Mouse (Mus musculus) limb, embryonic 14.5 days (tissue): Measurements from ENCODE around the gene Maff. TPM values are rescaled to one million over a fixed set of nuclear protein-coding genes. Genes with fewer than 3 reads are reported as not detected.

ENCODE experiments used
- ATAC-seq: fragments of 200-750 bp; cut with Nextera tagmentation; 2 replicates; pipeline ENCODE4 v1.8.0; 2017; ENCODE audit warnings: low read depth, moderate number of reproducible peaks, moderate TSS enrichment; ENCODE audit not compliant: low FRiP score
- DNase-seq: peaks from one replicate; pipeline ENCODE4 v3.0.0-alpha.2; 2015; ENCODE audit warnings: low spot score
- H3K27ac ChIP-seq: fragments of 300-500 bp; sonication (generic); replicated peaks from 2 replicates; pipeline ENCODE4 v1.5.1; 2014; ENCODE audit warnings: low read depth, mild to moderate bottlenecking, low read length, moderate library complexity, mixed read lengths
- H3K27me3 ChIP-seq: fragments of 300-500 bp; sonication (generic); 2 replicates; pipeline ENCODE4 v1.6.1; 2014; ENCODE audit warnings: low read length, mixed read lengths; ENCODE audit not compliant: control insufficient read depth, insufficient read depth
- H3K36me3 ChIP-seq: fragments of 300-500 bp; sonication (generic); 2 replicates; pipeline ENCODE4 v1.6.1; 2014; ENCODE audit warnings: mild to moderate bottlenecking, low read length, moderate library complexity, mixed read lengths; ENCODE audit not compliant: control insufficient read depth, insufficient read depth
- H3K4me1 ChIP-seq: fragments of 300-500 bp; sonication (generic); 2 replicates; pipeline ENCODE4 v1.6.1; 2014; ENCODE audit warnings: antibody characterized with exemption, low read length, mixed read lengths; ENCODE audit not compliant: control insufficient read depth, insufficient read depth
- H3K4me2 ChIP-seq: fragments of 300-500 bp; sonication (generic); replicated peaks from 2 replicates; pipeline ENCODE4 v1.6.1; 2014; ENCODE audit warnings: low read depth, mild to moderate bottlenecking, low read length, moderate library complexity; ENCODE audit not compliant: severe bottlenecking
- H3K4me3 ChIP-seq: fragments of 300-500 bp; sonication (generic); replicated peaks from 2 replicates; pipeline ENCODE4 v1.5.1; 2014; ENCODE audit warnings: low read length
- H3K9ac ChIP-seq: fragments of 300-500 bp; sonication (generic); 2 replicates; pipeline ENCODE4 v1.6.1; 2014; ENCODE audit warnings: mild to moderate bottlenecking, low read depth, low read length, moderate library complexity; ENCODE audit not compliant: severe bottlenecking
- H3K9me3 ChIP-seq: fragments of 300-500 bp; sonication (generic); 2 replicates; pipeline ENCODE4 v1.6.1; 2016; ENCODE audit warnings: low read length; ENCODE audit not compliant: control insufficient read depth
- POLR2A ChIP-seq: fragments of 200-500 bp; IDR thresholded peaks from 2 replicates; pipeline ENCODE4 v1.8.0; 2012; ENCODE audit warnings: inconsistent platforms, mild to moderate bottlenecking, moderate library complexity, borderline replicate concordance; ENCODE audit not compliant: insufficient read depth, insufficient read length; ENCODE audit errors: extremely low read depth
- WGBS: fragments of 180-500 bp; shearing (Covaris S2); extraction: QIAGEN DNeasy Blood & Tissue Kit; methylation state at CpG from one replicate; pipeline ENCODE4 v1.1.7; 2014; 5-methylcytosine and 5-hydroxymethylcytosine counted together
- polyA plus RNA-seq, 2 experiments: library from polyadenylated mRNA; depleted of rRNA in 1 of 2; stranded (reverse) in 1 of 2; unstranded in 1 of 2; fragments of >200 nt; fragmentation: Nextera tagmentation in 1 of 2; extraction: Ambion mirVana in 1 of 2; gene quantifications; 2 replicates each; pipeline versions ENCODE4 v1.2.1 to v1.2.3; 2012 to 2014

Maff gene
- polyA plus RNA-seq, 2 experiments, result 3.0 to 5.5 TPM

GRCm38 (mm10) chr15:79394842-79395241, 48.4 kb downstream of the Maff start:
- peaks cover 17% of the 10 kb centered on the region; the same call in 1 of the 2 replicates for H3K36me3 ChIP-seq
- H3K4me3 ChIP-seq, result no peak overlapping the region
- no peaks in the 10 kb centered on the region for H3K27me3 ChIP-seq
- 69% methylated on average over 4 of the region's 4 CpGs for WGBS
- H3K4me1 ChIP-seq, result peaks cover 17% of the 10 kb centered on the region
- no peak for ATAC-seq
- no peaks in the 10 kb centered on the region for H3K9me3 ChIP-seq
- no peak for DNase-seq
- H3K27ac ChIP-seq, result no peak overlapping the region
- H3K9ac ChIP-seq, result no peak overlapping the region
- no peak overlapping the region for H3K4me2 ChIP-seq
- TF ChIP-seq POLR2A, result no peak

GRCm38 (mm10) chr15:79395281-79395680, 48.9 kb downstream of the Maff start:
- ATAC-seq (no peak), DNase-seq (no peak)
- Histone ChIP-seq H3K36me3 (peaks cover 14% of the 10 kb centered on the region; the same call in 1 of the 2 replicates), H3K27me3 (no peaks in the 10 kb centered on the region), H3K9ac (no peak overlapping the region), H3K4me2 (no peak overlapping the region), H3K4me1 (peaks cover 17% of the 10 kb centered on the region), H3K27ac (no peak overlapping the region), H3K4me3 (no peak overlapping the region), H3K9me3 (no peaks in the 10 kb centered on the region)
- WGBS, result 72% methylated on average over 6 of the region's 6 CpGs
- TF ChIP-seq POLR2A, result no peak

- no peak overlapping the region for H3K4me2 ChIP-seq
- WGBS, result 91% methylated on average over 11 of the region's 11 CpGs
- no peak for DNase-seq
Observed at GRCm38 (mm10) chr15:79396736-79397135, 50.3 kb downstream of the Maff start.

GRCm38 (mm10) chr15:79399231-79400052, 53.0 kb downstream of the Maff start:
- H3K4me1 ChIP-seq, result peaks cover 22% of the 10 kb centered on the region
- H3K9ac ChIP-seq, result no peak overlapping the region
- ATAC-seq (no peak), DNase-seq (no peak)
- WGBS, result 75% methylated on average over 14 of the region's 14 CpGs
- H3K27ac ChIP-seq, result no peak overlapping the region
- no peak overlapping the region for H3K4me2 ChIP-seq
- H3K27me3 ChIP-seq, result no peaks in the 10 kb centered on the region
- H3K36me3 ChIP-seq, result 0 out of 2 replicates have a peak, but pooled peaks cover 7% of the 10 kb centered on the region
- no peak overlapping the region for H3K4me3 ChIP-seq
- TF ChIP-seq POLR2A, result no peak
- no peaks in the 10 kb centered on the region for H3K9me3 ChIP-seq

More at GRCm38 (mm10) chr15:79396736-79397135, 50.3 kb downstream of the Maff start:
- no peak for ATAC-seq
- Histone ChIP-seq H3K27me3 (no peaks in the 10 kb centered on the region), H3K9ac (no peak overlapping the region), H3K36me3 (peaks cover 14% of the 10 kb centered on the region; the same call in 1 of the 2 replicates), H3K4me1 (peaks cover 20% of the 10 kb centered on the region), H3K27ac (no peak overlapping the region), H3K4me3 (no peak overlapping the region), H3K9me3 (no peaks in the 10 kb centered on the region)
- no peak for TF ChIP-seq POLR2A

GRCm38 (mm10) chr15:79400134-79400974, 53.9 kb downstream of the Maff start:
- 56% methylated on average over 6 of the region's 6 CpGs for WGBS
- H3K4me1 ChIP-seq, result peaks cover 22% of the 10 kb centered on the region

More at GRCm38 (mm10) chr15:79400134-79400974, 53.9 kb downstream of the Maff start:
- H3K9ac ChIP-seq, result 0 out of 2 replicates have a peak overlapping the region, but pooled peaks have one; percentile 31
- TF ChIP-seq POLR2A, result no peak
- H3K9me3 ChIP-seq, result no peaks in the 10 kb centered on the region
- H3K27me3 ChIP-seq, result no peaks in the 10 kb centered on the region
- H3K4me3 ChIP-seq, result no peak overlapping the region
- H3K4me2 ChIP-seq, result peak overlapping the region; percentile 67
- DNase-seq (no peak), ATAC-seq (no peak)
- no peak overlapping the region for H3K27ac ChIP-seq
- 0 out of 2 replicates have a peak, but pooled peaks cover 7% of the 10 kb centered on the region for H3K36me3 ChIP-seq
